Mouse (Mus musculus) natural killer cell, adult 2 months (primary cell): Measurements from ENCODE around the gene Ube2g1.
A peak's percentile ranks its signal among the peaks of the same experiment; 100 is the strongest.
"Not testable (repeated sequence)": the region's sequence is repeated elsewhere in the genome, so short reads cannot be mapped to it uniquely, and the experiment has no call there.

ENCODE experiments used
- DNase-seq, 2 experiments: peaks; one replicate each; pipeline ENCODE4 v3.0.0; 2022; ENCODE audit warnings: low spot score in 2 of 2

Ube2g1 gene

DNA sequence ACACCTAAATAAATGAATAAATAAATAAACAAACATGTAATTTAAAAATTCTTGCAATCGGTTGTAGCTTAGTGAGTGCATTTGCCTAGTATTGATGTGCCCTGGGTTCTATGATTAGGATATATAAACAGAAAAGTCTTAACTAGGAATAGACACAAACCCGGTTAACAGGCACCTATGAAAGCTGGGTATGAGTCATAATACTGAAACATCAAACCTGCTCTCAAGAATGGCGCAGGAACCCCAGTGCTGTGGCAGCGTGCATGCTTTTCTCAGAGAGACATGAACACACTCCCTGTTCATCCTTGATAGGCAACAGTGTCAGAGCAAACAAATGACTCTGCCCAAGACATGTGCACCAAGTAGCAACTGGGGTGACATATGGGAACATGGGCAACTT, 9.3 kb upstream of the Ube2g1 start:
- DNase-seq, result no peak

DNA sequence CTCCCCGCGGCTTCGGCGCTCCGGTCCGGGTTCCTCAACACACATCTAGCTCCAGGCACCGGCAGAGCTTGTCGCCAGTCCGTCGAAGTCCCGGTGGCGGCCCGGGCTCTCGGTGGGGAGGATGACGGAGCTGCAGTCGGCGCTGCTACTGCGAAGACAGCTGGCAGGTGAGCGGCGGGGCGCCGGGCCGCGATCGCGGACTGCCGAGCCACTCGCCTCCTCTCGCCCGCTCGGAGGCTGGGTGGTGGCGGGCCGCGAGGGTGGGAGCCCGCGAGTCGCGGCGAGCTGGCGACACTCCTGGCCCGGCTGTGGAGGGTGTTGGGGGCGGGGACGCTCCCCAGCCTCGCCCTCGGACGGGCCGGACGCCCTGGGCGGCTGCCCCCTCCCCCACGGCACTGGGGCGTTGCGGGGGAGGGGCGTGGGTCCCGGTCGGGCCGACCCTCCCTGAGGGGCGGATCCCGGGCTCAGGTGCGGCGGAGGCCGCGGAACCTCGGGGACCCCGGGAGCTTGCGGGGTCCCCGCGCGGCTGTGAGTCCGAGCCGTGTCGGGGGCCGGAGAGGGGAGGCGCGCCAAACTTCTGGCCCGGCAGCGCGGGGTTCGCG, 487 bp downstream of the Ube2g1 start:
- DNase-seq, result peak; percentile 62 to 66

DNA sequence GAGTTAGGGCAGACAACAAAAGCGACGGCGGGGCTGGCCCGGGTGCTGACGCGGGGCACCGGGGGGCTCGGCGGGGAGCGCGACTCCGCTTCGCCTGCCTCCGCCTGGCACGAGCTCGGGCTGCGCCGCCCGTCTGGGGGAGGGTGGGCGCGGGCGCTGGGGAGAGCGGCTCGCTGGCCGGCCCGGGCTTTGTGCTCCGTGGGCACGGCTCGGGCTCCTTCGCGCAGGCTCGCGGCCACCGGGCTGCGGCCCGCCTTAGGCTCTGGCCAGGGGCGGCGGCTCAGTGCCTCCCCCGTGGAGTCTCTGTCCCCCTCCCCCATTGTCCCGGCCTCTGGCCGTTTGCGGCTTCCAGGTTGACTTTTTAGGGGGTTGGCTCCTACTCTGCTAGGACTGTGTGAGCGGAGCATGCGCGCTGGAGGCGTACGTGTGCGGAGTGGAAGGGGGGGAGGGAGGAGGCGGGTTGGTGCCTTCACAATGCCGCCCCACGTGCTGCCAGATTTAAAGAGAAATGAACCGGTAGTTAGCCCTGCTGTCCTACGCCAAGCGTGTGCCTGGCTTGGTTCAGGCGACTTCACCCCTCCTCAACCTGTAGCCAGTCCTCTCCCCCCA, 1.1 kb downstream of the Ube2g1 start:
- peak; percentile 90 to 92 for DNase-seq

DNA sequence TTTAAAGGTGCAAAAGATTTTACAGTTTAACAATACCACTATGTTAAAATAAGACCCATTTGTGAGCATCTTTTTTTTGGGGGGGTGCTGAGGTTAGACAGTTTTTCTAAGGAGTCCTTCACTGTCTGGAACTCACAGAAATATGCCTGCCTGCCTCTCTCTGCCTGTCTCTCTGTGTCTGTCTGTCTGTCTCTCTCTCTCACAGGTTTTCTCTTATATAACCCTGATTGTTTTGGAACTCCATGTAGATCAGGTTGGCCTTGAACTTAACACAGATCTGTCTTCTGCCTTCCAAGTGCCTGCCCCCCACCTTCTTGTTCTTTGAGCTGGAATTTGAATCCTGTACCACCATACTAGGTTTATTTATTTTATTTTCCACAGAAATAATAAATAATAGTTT, 2.2 kb downstream of the Ube2g1 start:
- DNase-seq, result no peak

DNA sequence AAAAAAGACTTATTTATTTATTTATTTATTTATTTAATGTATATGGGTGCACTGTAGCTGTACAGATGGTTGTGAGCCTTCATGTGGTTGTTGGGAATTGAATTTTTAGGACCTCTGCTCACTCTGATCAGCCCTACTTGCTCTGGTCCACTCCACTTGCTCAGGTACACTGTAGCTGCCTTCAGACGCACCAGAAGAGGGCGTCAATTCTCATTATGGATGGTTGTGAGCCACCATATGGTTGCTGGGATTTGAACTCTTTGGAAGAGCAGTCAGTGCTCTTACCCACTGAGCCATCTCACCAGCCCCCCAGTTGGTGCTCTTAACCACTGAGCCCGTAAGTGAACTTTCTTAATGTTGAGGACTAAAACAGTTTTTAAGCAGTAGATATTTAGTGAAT, 7.3 kb downstream of the Ube2g1 start:
- not testable (repeated sequence) for DNase-seq

DNA sequence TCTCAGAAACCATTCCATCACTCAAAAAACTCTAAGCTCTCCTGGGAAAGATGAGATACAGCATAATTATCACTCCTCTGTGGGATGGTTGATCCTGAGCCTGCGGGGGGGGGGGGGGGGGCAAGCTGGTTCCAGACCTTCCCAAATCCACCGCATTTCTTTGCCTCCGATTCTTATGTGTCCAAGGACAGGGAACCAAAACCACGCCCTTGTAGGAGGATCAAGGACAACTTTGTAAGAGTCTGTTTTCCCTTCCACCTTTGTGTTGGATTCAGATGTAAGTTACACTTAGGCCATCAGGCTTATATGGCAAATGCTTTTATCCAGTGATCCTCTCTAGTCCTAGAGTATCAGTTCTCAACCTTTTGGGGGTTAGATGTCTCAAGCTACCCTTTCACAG, 8.8 kb downstream of the Ube2g1 start:
- DNase-seq, result no peak

DNA sequence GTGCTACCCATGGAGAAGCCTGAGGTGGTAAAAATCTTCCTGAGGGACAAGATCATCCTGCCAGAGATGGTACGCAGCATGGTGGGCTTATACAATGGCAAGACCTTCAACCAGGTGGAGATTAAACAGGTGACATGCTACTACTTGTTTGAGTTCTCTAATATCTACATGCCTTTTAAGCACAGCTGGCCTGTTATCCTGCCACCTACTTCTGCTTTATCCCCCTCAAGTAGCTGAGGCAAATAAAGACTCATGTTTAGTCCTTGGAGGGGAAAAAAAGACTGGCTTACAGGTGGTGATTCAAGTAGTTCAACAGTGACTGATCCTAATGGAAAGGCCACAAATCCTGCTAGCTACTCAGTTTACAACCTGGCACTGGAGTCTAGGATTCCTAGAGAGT, 11.4 kb downstream of the Ube2g1 start:
- DNase-seq, result no peak

DNA sequence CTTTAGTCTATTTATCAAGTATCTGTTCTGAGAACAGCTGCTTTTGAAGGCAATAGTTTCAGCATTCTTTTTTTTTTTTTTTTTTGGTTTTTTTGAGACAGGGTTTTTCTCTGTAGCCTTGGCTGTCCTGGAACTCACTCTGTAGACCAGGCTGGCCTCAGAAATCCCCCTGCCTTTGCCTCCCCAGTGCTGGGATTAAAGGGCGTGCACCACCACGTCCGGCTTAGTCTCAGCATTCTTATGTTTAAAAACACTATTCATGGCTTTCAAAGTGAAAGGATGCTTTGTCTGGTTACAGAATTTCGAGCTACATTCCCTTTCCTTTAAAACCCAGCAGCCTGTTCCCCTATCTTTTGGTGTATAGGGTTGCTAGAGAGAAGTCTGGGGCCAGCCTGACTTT, 35.6 kb downstream of the Ube2g1 start:
- no peak for DNase-seq

DNA sequence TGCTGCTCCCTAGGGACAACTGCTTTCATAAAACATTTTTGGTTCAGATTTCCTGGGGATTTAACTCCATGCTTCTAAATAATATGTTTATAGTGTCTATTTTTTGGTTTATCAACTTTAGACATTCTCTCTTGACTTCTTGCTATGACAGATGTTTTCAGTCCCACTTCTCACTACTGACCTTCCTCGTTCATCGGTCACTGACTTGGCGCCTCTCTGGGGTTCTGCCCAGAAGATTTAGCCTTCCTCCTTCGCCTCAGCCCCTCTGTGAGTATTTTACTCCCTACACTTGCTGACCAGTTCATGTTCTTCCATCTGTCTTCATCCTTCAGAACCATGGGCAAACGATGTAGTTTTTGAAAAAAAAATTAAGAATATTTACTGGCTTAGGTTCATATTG, 38.3 kb downstream of the Ube2g1 start:
- DNase-seq, result no peak

DNA sequence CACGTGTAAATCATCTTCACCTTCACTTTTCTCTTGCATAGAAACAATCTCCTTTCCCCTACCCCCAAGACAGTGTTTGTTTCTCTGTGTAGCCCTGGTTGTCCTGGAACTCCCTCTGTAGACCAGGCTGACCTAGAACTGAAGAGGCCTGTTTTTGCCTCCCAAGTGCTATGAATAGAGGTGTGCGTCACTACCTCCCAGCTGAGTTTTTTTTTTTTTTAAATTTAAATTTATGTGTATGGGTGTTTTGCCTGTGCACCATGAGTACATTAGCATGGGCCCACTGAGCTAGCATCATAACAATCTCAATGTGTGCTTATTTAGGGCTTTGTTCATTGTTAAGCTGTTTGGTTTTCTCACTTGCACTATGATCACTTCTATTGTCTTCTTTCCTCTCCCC, 43.3 kb downstream of the Ube2g1 start:
- no peak for DNase-seq

DNA sequence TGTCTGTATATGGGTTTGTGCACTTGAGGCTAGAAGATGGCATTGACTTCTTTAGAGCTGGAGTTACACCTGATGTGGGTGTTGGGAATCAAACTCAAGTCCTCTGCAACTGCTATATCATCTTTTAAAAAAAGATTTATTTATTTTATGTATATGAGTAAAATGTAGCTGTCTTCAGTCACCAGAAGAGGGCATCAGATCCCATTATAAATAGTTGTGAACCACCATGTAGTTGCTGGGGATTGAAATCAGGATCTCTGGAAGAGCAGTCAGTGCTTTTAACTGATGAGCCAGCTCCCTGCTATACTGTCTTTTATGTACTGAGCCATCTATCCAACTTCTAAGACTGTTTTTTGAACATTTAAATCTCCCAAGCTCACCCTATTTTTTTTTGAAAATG, 52.8 kb downstream of the Ube2g1 start:
- no peak for DNase-seq

DNA sequence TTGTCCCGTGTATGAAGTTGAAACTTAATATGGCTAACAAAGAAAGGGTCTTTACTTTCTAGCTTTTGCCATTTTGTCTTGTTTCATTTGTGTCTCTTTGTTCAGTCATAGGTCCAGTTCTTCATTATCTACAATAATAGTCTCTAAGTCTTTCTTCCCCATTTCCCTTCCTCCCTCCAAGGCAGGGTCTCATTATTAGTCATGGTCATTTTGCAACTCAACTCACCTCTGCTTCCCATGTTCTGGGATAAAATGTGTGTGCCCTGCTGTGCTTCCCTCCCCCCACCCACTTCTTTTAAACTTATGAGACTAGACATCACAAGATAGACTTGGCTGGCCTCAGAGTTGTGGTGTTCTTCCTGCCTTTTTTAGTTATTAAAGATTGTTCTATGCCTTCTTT, 53.3 kb downstream of the Ube2g1 start:
- no peak for DNase-seq

DNA sequence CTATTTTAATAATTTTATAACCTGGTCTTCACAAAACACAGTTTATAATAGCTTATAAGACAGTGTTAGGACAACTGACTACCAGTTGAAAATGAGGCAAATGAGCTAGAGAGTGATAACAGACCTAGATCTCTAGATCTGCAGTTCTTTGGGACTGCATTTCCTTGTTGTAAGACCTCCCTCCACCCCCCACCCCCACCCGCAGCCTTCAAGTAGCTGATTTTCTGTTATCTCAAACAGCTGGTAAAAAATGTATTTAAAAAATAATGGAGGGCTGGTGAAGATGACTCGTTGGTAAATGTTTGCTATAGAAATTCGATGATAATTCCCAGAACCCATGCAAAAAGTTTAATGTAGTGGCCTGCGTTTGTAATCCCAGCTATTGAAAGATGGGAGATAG, 57.6 kb downstream of the Ube2g1 start:
- no peak for DNase-seq

DNA sequence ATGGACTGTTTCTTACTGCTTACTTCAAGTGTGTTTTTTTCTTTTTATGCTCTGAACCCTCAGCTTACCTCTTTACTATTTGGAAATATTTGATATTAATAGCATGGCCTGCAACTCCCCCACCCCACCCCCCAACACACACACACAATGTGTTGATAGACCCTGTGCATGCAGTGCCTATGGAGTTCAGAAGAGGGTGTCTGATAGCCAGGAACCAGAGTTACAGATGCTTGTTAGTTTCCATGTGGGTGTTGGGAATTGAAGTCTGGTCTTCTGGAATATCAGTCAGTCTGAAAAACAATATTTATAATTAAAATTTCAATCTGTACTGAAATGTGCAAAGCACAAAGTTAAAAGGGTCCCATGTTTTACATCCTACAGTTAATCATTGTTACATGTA, 63.6 kb downstream of the Ube2g1 start:
- no peak for DNase-seq

DNA sequence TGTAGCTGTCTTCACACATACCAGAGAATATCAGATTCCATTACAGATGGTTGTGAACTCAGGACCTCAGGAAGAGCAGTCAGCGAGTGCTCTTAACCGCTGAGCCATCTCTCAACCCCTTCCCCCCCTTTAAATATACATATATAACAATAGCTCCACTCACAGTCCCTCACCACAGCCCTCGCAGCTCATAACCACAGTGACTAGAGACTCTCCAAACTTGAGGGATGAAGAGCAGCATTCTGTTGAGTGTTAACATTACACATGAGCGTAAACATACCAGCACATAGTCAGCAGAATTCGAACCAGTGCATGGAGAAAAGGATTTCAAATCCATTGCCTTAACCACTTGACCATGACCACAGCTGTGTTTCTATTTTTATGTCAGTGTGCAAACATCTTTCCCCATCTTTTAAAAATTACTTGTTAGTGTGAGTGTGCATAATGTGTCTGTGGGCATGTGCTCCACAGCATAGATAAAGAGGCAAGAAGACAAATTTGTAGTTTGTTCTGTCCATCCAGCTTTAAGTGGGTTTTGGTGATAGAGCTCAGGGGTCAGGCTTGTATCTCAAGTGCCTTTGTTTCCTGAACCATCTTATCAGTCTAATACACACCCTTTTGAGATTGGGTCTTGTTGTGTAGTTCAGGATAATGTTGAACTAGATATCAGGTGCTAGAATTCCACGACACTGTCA, 64.4 kb downstream of the Ube2g1 start:
- DNase-seq, result peak in 1 of 2 experiments; percentile 14

DNA sequence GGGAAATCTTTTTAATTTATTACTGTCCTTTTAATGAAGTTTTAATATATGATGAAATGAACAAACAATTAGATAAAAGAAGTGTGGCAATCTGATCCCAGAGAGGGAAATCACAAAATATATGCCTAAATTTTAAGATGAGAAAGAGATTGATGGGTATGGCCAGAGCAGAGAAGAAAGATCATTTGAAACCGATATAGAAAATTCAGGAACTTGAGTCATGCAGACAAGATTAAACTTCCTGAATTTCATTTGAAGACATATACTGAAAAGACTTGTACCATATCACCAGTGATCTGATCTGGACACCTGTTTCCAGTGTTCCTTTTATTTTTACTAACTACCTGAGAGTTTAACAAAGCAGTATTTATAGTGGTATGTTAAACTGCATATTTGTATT, 65.4 kb downstream of the Ube2g1 start:
- no peak for DNase-seq

DNA sequence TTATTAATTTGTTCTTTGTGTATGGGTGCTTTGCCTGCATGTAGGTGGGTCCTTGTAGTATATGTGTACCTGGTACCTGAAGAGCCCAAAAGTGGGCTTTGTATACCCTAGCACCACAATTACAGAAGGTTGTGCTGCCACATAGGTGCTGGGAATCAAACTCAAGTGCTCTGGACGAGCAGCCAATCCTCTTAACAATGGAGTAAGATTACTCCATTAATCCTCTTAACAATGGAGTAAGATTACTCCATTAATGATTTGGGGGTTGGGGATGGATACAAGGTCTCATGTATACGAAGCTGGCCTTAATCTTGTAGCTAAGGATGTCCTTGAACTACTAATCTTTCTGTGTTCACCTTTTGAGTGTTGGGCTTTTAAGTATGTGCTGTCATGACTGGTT, 68.2 kb downstream of the Ube2g1 start:
- DNase-seq, result no peak

DNA sequence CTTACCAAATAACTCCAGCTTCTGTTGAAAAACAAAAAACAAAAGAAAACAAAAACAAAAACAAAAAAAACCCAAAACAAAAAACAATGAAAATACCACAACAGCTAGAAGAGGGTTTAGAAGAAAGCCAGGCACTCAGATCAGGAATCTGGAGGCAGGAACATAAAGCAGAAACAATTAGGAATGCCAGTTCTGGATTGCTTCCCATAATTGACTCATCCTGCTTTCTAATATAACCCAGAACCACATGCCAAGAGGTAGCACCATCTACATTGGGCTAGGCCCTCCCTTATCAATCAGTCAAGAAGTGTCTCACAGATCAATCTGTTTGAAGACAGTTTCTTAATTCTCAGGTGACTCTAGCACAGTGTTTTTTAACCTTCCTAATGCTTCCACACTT, 73.6 kb downstream of the Ube2g1 start:
- no peak for DNase-seq

DNA sequence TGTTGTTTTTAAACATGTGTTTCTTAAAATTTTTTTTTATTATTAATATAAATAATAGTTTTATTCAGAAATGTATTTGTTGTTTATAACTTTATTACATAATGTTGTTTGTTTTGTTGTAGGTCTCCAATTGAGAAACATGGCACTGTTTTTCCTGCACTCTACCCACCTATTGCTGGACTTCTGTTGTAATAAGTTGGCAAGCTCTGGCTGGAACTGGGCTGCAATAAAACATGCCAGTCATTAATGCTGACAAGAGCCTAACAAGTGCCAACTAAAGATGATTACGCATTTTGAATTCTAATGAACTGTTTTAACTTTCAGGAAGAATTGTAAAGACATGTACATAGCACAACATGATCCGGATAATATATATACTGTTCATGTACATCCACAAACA, 76.3 kb downstream of the Ube2g1 start:
- DNase-seq, result no peak

DNA sequence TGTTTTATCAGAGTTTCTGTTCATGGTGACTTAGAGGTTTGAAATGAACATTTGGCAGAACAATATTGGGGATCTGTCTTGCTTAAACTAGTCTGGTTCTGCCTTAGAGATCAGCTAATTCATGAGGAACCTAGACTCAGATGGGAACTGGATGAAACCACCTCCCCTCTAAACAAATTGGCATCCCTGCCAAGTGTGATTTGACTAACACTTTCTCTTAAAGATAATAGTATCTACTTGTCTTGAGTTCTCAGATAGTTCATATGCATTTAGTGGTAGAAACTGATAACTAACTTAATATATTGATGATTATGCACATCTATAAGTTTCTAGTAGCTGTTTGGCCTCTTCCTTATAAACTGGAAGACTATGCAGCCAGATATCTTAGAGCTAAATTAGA, 79.6 kb downstream of the Ube2g1 start:
- no peak for DNase-seq

DNA sequence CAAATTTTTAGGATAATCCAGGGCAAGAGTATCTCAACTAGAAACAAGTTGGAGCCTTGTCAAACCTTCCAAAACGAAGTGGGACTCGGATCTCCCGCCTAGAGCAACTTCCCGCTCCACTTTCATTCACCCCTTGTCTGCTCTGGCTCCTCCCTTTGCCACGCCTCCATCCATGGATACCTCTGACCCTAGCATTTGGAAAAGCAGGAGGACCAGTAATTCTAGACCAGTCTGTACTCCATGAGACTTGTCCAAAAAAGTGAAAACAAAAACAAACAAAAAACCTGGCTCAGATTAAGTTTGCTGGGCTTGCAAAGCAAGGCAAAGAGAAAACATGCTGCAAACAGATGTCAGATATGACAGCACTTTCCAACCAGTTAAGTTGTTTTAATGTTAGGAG, 81.2 kb downstream of the Ube2g1 start:
- no peak for DNase-seq

DNA sequence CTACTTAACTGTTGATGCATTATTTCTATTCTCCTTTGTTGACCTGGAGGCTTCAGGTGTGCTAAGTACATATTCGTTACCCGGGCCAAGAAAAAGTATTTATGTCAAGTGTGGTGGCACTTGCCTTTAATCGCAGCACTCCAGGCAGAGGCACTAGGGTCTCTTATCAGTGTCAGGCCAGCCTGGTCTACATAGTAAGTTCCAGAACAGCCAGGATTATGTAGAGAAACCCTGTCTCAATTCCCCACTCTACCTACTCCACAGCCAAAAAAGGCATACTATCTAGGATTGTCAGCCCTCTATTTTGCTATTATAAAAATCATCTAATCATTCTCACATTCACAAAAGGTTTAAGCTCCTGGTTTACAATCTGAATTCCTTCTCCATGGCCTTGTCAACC, 82.0 kb downstream of the Ube2g1 start:
- DNase-seq, result no peak
